Mouse (Mus musculus): ENCODE data around the gene Tmem56. TPM values are rescaled to one million over a fixed set of nuclear protein-coding genes. Genes with fewer than 3 reads are reported as not detected.

Gene Tmem56
- 10 to 100 TPM; 46.6 to 51.7 TPM for total RNA-seq (2021)
- long read RNA-seq, experiment 1, full-length matches to known transcripts, result 49 of 60 reads
- long read RNA-seq, experiment 1, partial matches to known transcripts, result 2 of 60 reads
- long read RNA-seq, experiment 1, other reads (novel, unspliced or antisense), result 9 of 60 reads
- long read RNA-seq, experiment 2, full-length matches to known transcripts, result 34 of 44 reads
- long read RNA-seq, experiment 2, partial matches to known transcripts, result 1 of 44 reads
- long read RNA-seq, experiment 2, other reads (novel, unspliced or antisense), result 9 of 44 reads

DNA sequence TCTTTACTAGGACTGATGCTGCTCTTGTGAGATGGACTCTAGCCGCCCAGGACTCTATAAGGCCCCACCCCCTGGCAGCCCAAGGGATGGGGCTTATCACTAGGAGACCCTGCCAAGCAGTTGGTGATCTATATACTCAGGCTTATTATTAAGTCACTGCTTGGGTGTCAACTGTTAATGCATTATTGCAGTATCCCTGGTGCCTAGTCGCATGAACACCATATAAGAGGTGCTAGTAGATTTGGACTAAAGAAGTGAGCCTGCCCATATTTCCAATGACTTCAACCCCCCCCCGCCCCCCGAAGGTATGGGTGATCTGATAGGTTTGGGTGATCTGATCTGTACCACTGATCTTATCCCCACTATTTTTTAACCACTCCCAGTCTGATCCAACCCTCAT, at the start of gene Tmem56:
Gene Tmem56 (minus strand): TSS at position 101 of the 400 bp plus-strand sequence.
- H3K27ac ChIP-seq, result no peak within 1 kb of the TSS
- intact Hi-C loops (cut with DNase I), result no loop called here
- no peak within 1 kb of the TSS for H3K4me3 ChIP-seq
- no peak for DNase-seq (ENCODE audit: extremely low spot score in 1 of 2, low spot score in 2 of 2)
- no peak for TF ChIP-seq CTCF (IDR thresholded peaks at IDR 0.05)

DNA sequence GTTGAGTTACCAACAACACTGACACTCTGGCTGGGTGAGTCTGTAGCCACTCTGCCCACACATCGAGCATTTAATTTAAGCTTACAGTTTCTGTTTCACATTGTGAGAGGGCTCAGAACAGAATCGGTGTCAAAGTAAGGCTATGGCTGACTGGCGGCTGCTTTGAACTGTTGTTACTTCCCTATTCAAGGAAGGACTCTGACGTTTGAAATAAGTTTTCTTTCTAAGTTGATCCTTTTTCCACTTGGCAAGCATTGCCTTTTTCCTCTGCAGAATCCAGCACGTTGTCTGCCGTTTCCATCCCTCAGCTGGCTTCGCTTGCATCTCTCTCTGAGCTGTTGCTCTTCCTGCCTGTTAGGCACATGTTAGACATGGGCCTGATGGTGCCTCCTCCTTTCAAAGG, 47.3 kb upstream of the Tmem56 start:
- DNase-seq (ENCODE audit: extremely low spot score in 1 of 2, low spot score in 2 of 2), result no peak
- Histone ChIP-seq H3K27ac (no peak overlapping the region), H3K4me3 (no peak overlapping the region)
- TF ChIP-seq CTCF (IDR thresholded peaks at IDR 0.05), result no peak
- intact Hi-C loops (cut with DNase I), result no loop called here

DNA sequence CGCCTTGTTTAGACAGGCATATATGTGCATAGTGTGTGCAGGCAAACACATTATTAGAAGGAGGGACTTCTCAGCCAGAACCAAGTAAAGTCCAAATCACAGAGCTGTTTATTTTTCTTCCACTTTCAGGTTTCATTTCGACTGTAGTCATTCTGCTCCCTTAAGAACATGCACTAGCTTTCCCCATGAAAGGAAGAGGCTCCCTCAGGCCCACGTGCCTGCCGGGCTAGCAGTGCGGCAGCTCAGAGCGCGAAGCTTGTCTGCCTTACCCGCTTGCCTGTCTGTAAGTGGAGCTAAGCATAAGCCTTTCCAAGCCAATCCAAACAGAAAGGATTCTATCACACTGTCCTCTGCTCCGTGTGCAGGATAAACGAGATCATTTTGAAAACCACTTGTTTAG, 46.7 kb upstream of the Tmem56 start:
- no peak for DNase-seq (ENCODE audit: extremely low spot score in 1 of 2, low spot score in 2 of 2)
- intact Hi-C loops (cut with DNase I), result no loop called here
- no peak for TF ChIP-seq CTCF (IDR thresholded peaks at IDR 0.05)
- Histone ChIP-seq H3K27ac (no peak overlapping the region), H3K4me3 (no peak overlapping the region)

DNA sequence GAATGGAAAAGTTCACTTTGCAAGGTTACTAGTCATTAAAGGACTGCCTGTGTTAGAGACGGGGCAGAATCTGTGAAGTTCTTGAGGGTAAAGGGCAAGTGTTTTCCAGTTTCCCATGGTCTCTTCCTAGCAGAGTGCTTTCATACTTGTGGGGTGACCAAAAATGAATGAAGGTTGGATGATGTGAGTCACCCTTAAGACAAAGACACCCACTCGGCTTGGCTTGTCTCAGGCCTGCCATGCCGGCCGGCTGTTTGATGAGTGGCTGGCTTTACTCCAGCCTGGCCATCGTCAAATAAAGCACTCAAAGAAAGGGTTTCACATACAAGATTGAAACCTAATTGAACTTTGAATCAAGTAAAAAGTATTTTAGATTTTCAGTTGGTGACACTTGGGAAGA, 44.5 kb upstream of the Tmem56 start:
- no peak for TF ChIP-seq CTCF (IDR thresholded peaks at IDR 0.05)
- DNase-seq (ENCODE audit: extremely low spot score in 1 of 2, low spot score in 2 of 2), result no peak
- intact Hi-C loops (cut with DNase I), result no loop called here

DNA sequence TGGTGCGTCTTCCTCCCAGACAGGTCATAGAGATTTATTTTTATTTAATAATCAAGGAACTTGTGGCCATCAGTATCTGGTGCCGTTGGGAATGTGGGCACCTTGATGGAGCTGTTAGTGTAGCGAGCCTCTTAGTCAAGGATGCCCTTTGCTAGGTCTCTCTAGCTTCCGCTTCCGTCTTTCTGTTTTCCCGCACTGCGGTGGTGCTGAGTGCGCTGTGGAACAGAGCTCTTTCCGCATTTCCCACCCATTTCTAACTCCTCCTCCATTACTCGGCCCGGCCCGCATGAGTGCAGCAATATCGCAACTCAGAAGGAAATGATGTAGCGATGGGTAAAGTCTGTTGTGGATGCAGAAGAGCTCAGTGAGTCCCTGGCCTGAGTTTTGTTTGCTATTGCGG, 40.5 kb upstream of the Tmem56 start:
- no peak for DNase-seq (ENCODE audit: extremely low spot score in 1 of 2, low spot score in 2 of 2)
- intact Hi-C loops (cut with DNase I), result no loop called here
- TF ChIP-seq CTCF (IDR thresholded peaks at IDR 0.05), result no peak
- Histone ChIP-seq H3K27ac (no peak overlapping the region), H3K4me3 (no peak overlapping the region)

More for the DNA sequence above, 44.5 kb upstream of the Tmem56 start:
- no peak overlapping the region for H3K4me3 ChIP-seq
- no peak overlapping the region for H3K27ac ChIP-seq

DNA sequence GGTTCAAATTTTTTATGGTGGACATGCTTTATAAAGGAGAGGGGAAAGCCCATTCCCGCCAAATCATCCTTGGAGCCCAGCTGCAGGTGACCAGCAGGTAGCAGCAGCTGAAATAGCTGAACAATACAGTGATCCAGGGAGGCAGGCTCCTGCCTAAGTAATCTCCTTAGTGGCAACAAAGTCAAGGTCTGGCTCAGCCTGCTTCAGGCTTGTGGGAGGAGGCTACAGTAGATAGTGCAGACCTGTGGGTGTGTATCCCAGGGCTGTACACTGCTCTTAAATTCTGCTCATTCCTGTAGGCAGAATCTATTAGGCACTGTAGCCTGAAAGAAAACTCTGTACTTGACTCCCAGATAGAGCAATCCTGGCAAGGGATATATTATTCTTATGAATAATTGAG, 38.0 kb upstream of the Tmem56 start:
- Histone ChIP-seq H3K27ac (no peak overlapping the region), H3K4me3 (no peak overlapping the region)
- intact Hi-C loops (cut with DNase I), result no loop called here

DNA sequence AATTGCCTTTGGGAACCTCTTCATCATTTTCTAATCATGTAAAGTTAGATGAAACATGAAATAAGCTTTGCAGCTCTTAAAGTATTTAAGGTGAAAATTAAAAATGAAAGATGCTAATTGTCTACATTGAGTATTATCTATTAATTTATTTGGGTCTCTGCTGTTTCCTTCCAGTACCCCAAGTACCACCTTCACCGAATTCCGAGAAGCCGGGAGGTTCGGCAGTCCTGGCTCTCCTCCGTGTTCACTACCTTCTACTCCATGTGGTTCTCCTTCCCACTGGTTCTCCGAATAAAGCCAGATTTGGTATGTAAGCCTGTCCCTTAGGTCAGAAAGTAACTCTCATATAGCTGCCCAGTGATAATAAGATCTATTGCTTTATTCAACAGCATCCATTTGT, 37.0 kb upstream of the Tmem56 start:
- intact Hi-C loops (cut with DNase I), result no loop called here
- Histone ChIP-seq H3K4me3 (no peak overlapping the region), H3K27ac (no peak overlapping the region)
- TF ChIP-seq CTCF (IDR thresholded peaks at IDR 0.05), result no peak
- DNase-seq (ENCODE audit: extremely low spot score in 1 of 2, low spot score in 2 of 2), result no peak

More for the DNA sequence above, 38.0 kb upstream of the Tmem56 start:
- no peak for DNase-seq (ENCODE audit: extremely low spot score in 1 of 2, low spot score in 2 of 2)
- TF ChIP-seq CTCF (IDR thresholded peaks at IDR 0.05), result no peak

DNA sequence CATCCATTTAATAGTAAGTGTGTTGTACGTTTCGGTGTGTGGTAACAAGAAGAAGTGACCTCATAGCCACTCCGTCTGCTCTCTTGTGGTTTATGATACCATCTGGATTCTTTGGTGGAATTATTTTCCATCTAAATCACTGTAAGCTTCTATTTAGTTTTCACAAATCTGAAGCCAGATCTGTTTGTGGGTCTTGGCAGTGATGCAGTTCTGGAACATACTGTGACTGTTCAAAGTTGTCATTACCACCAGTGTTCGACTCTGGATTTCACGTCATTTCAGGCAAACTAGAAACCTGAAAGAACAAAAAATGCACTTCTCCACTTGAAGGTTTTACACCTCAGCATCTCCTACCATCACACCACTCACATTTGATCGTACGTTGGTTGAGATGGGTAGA, 32.6 kb upstream of the Tmem56 start:
- no peak for DNase-seq (ENCODE audit: extremely low spot score in 1 of 2, low spot score in 2 of 2)
- Histone ChIP-seq H3K4me3 (no peak overlapping the region), H3K27ac (no peak overlapping the region)
- no peak for TF ChIP-seq CTCF (IDR thresholded peaks at IDR 0.05)
- intact Hi-C loops (cut with DNase I), result no loop called here

DNA sequence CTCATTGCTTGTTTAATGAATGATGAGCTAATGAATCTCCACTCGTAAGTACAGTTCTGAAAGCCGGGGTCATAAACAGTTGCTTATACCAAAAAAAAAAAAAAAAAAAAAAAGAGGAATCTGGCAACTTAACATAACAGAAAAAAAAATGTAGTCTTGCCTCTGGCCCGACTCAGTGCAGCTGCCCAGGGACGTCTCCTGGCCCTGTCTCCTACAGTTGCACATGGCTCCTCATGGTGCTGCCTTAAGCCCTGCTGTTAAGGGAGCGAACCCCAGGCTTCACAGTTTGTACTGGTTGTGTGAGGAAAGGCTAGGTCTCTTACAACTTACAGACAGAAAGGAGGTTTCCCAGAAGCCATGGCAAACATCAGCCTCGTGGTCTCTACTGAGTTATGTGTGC, 31.3 kb upstream of the Tmem56 start:
- no peak overlapping the region for H3K27ac ChIP-seq
- no peak for DNase-seq (ENCODE audit: extremely low spot score in 1 of 2, low spot score in 2 of 2)
- H3K4me3 ChIP-seq, result no peak overlapping the region
- no peak for TF ChIP-seq CTCF (IDR thresholded peaks at IDR 0.05)
- intact Hi-C loops (cut with DNase I), result no loop called here

DNA sequence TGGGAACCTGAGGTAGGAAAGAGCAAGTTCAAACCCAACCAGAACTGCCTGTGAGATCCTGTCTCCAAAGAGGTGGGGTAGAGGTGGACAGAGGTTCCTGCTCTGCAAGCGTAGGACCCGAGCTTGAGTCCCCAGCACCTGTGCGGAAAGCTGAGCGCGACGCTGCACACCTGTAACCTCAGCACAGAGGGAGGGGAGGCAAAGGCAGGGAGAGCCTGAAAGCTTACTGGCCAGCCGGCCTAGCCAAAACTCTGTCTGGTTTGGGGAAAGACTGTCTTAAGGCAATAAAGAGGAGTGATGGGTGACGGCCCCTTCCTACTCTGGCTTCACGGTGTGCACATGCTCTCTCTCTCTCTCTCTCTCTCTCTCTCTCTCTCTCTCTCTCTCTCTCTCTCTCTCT, 30.1 kb upstream of the Tmem56 start:
- intact Hi-C loops (cut with DNase I), result no loop called here
- no peak for TF ChIP-seq CTCF (IDR thresholded peaks at IDR 0.05)
- no peak for DNase-seq (ENCODE audit: extremely low spot score in 1 of 2, low spot score in 2 of 2)
- Histone ChIP-seq H3K4me3 (no peak overlapping the region), H3K27ac (no peak overlapping the region)

DNA sequence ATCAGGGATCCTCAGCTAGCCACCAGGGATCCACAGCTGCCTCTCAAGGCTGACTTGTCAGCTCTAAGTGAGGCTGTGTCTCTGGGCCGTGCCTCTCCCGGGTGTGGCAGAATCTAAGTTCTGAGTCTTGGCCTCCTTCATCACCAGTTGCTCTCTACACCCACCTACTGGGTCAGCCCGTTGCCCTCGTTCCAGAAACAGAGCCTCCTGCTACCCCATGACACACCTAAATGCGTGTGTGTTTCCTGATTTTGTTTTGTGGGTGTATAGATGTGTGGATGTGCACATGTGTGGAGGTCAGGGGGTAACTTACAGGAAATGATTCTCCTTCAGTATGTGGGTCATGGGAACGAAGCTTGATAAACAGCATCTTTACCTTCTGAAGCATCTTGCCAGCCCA, 29.5 kb upstream of the Tmem56 start:
- no peak overlapping the region for H3K4me3 ChIP-seq
- intact Hi-C loops (cut with DNase I), result no loop called here
- no peak for TF ChIP-seq CTCF (IDR thresholded peaks at IDR 0.05)
- no peak overlapping the region for H3K27ac ChIP-seq
- DNase-seq (ENCODE audit: extremely low spot score in 1 of 2, low spot score in 2 of 2), result no peak

DNA sequence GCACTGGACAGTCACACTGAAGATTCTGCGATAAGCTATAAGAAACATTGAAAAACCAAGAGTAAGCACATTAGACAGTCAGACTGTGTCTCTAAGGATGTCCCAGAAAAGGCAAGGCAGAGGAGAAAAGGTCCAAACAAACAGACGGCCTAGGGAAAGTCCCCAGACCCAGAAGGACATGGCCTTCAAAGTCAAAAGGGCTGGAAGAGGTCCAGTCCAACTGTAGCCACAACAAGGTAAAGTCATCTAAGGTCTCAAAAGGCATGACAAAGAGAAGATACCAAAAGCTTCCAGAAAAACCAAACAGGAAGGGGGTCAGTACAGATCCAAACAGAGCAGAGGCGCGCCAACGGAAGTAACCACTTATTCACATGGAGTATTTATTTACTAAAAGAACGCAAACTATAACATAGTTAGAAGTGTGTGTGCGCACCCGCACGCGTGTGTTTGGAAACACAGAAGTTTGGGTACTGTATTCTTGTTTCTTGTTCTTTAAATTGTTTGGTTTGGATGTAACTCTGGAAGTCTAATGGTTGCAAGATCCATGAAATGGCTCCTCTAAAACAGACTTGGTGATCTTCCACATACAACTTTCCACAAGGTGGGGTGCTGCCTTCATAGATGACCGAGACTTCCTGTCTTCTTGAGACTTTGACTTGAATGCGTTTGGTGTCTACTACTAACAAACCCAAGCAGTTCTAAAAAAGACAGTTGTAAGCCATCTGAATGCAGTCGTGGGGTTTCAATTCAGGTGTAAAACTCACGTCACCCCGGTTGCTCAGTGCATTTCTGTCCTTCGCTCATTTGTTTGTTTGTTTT, 27.2 kb upstream of the Tmem56 start:
- DNase-seq (ENCODE audit: extremely low spot score in 1 of 2, low spot score in 2 of 2), result no peak
- no peak overlapping the region for H3K27ac ChIP-seq
- no peak for TF ChIP-seq CTCF (IDR thresholded peaks at IDR 0.05)
- no peak overlapping the region for H3K4me3 ChIP-seq
- intact Hi-C loops (cut with DNase I), result loop anchor here (5.0 to 10.0 kb wide), 3 partner anchors 225 to 452 kb away; partner anchors contain the start of genes F3 and Slc44a3
